Mouse (Mus musculus) heart, postnatal 36 days (tissue): ENCODE measurements around the gene Tmem120a. TPM values are rescaled to one million over a fixed set of nuclear protein-coding genes. Genes with fewer than 3 reads are reported as not detected.

Source experiments
- DNase-seq, 2 experiments: peaks; one replicate each; pipeline ENCODE4 v3.0.0; 2021 to 2022
- intact Hi-C: fragments of 180-260 bp; cut with DNase I; formaldehyde crosslinking; loops from one replicate; pipeline ENCODE4 v1.15.1; 2025
- total RNA-seq, 2 experiments: library from RNA; stranded (reverse); gene quantifications; 2 replicates each; pipeline ENCODE4 v1.2.3; 2021

Tmem120a gene
- total RNA-seq: 10 to 100 TPM; 12.9 to 18.3 TPM

- intact Hi-C loops: loop anchor here (2.0 kb wide), 2 partner anchors 55 to 113 kb away; no protein-coding TSS in a partner anchor
Measured at GRCm38 (mm10) chr5:135743741-135744609, at the start of gene Tmem120a. Gene Tmem120a (minus strand): TSS chr5:135744448.

GRCm38 (mm10) chr5:135782901-135783300, 38.7 kb upstream of the Tmem120a start:
- intact Hi-C loops: no loop called here
- no peak for DNase-seq

More at GRCm38 (mm10) chr5:135743741-135744609, at the start of gene Tmem120a:
- peak; percentile 96 to 97 for DNase-seq

- no peak for DNase-seq
- intact Hi-C loops: no loop called here
Measured at GRCm38 (mm10) chr5:135780331-135780730, 36.1 kb upstream of the Tmem120a start.

- peak; percentile 98 to 99 for DNase-seq
- intact Hi-C loops: loop anchor here (1.0 to 5.0 kb wide), 2 partner anchors 147 to 386 kb away; partner anchors contain the start of gene Pom121
Measured at GRCm38 (mm10) chr5:135778471-135779445, 34.5 kb upstream of the Tmem120a start, which contains the start of gene Mdh2. Gene Mdh2 (plus strand): TSS chr5:135778480.

GRCm38 (mm10) chr5:135777796-135778470, 33.7 kb upstream of the Tmem120a start, which contains the start of gene Styxl1:
Gene Styxl1 (minus strand): TSS chr5:135778385.
- no peak for DNase-seq
- intact Hi-C loops: loop anchor here (1.0 to 5.0 kb wide), 3 partner anchors 89 to 386 kb away; partner anchors contain the start of gene Pom121

GRCm38 (mm10) chr5:135776546-135776945, 32.3 kb upstream of the Tmem120a start:
- DNase-seq: no peak
- intact Hi-C loops: loop anchor here (2.0 to 5.0 kb wide), 2 partner anchors 88 to 384 kb away; partner anchors contain the start of gene Pom121

GRCm38 (mm10) chr5:135772519-135772918, 28.3 kb upstream of the Tmem120a start:
- no peak for DNase-seq

GRCm38 (mm10) chr5:135764971-135765370, 20.7 kb upstream of the Tmem120a start:
- intact Hi-C loops: loop anchor here (5.0 kb wide), 2 partner anchors 218 to 368 kb away; partner anchors contain the start of gene Hip1

More at GRCm38 (mm10) chr5:135772519-135772918, 28.3 kb upstream of the Tmem120a start:
- intact Hi-C loops: no loop called here

GRCm38 (mm10) chr5:135763526-135763925, 19.3 kb upstream of the Tmem120a start:
- peak; percentile 77 to 83 for DNase-seq

More at GRCm38 (mm10) chr5:135764971-135765370, 20.7 kb upstream of the Tmem120a start:
- DNase-seq: no peak

GRCm38 (mm10) chr5:135761881-135762280, 17.6 kb upstream of the Tmem120a start:
- no peak for DNase-seq
- intact Hi-C loops: loop anchor here (2.0 to 5.0 kb wide), 3 partner anchors 131 to 365 kb away; partner anchors contain the start of gene Hip1

More at GRCm38 (mm10) chr5:135763526-135763925, 19.3 kb upstream of the Tmem120a start:
- intact Hi-C loops: loop anchor here (1.0 to 5.0 kb wide), 4 partner anchors 133 to 366 kb away; partner anchors contain the start of gene Hip1

- intact Hi-C loops: no loop called here
- DNase-seq: no peak
Measured at GRCm38 (mm10) chr5:135751595-135751994, 7.3 kb upstream of the Tmem120a start.

- intact Hi-C loops: no loop called here
- no peak for DNase-seq
Measured at GRCm38 (mm10) chr5:135751041-135751440, 6.8 kb upstream of the Tmem120a start.

GRCm38 (mm10) chr5:135744742-135745141, 494 bp upstream of the Tmem120a start:
- intact Hi-C loops: loop anchor here (2.0 kb wide), 1 partner anchor 114 kb away; no protein-coding TSS in a partner anchor

GRCm38 (mm10) chr5:135742941-135743740, 1.1 kb downstream of the Tmem120a start:
- DNase-seq: no peak
- intact Hi-C loops: loop anchor here (2.0 kb wide), 1 partner anchor 54 kb away; no protein-coding TSS in a partner anchor

More at GRCm38 (mm10) chr5:135744742-135745141, 494 bp upstream of the Tmem120a start:
- no peak for DNase-seq

GRCm38 (mm10) chr5:135742156-135742555, 2.1 kb downstream of the Tmem120a start:
- intact Hi-C loops: loop anchor here (2.0 kb wide), 1 partner anchor 53 kb away; no protein-coding TSS in a partner anchor
- no peak for DNase-seq

- intact Hi-C loops: no loop called here
- DNase-seq: no peak
Measured at GRCm38 (mm10) chr5:135738266-135738665, 6.0 kb downstream of the Tmem120a start.

- DNase-seq: no peak
- intact Hi-C loops: no loop called here
Measured at GRCm38 (mm10) chr5:135737154-135737553, 7.1 kb downstream of the Tmem120a start.

- intact Hi-C loops: no loop called here
- no peak for DNase-seq
Measured at GRCm38 (mm10) chr5:135736544-135736943, 7.7 kb downstream of the Tmem120a start.
